Mouse (Mus musculus) midbrain, embryonic 16.5 days (tissue): ENCODE measurements around the gene Tmem115. TPM values are rescaled to one million over a fixed set of nuclear protein-coding genes. Genes with fewer than 3 reads are reported as not detected.
A peak's percentile ranks its signal among the peaks of the same experiment; 100 is the strongest.

ENCODE experiments used
- ATAC-seq: fragments of 200-750 bp; cut with Nextera tagmentation; 2 replicates; pipeline ENCODE4 v1.8.0; 2017; ENCODE audit warnings: moderate TSS enrichment
- H3K27ac ChIP-seq: fragments of 300-500 bp; sonication (generic); 2 replicates; pipeline ENCODE4 v1.5.1; 2014; ENCODE audit warnings: mild to moderate bottlenecking, low read length, mixed read lengths
- H3K27me3 ChIP-seq: fragments of 300-500 bp; sonication (generic); 2 replicates; pipeline ENCODE4 v1.6.1; 2014; ENCODE audit warnings: low read depth, low read length, mixed read lengths; ENCODE audit not compliant: control insufficient read depth, insufficient read depth
- H3K36me3 ChIP-seq: fragments of 300-500 bp; sonication (generic); 2 replicates; pipeline ENCODE4 v1.6.1; 2014; ENCODE audit warnings: mild to moderate bottlenecking, low read length, moderate library complexity, mixed read lengths; ENCODE audit not compliant: control insufficient read depth, insufficient read depth
- H3K4me1 ChIP-seq: fragments of 300-500 bp; sonication (generic); 2 replicates; pipeline ENCODE4 v1.6.1; 2014; ENCODE audit warnings: mild to moderate bottlenecking, low read length, mixed read lengths; ENCODE audit not compliant: control insufficient read depth, insufficient read depth
- H3K4me2 ChIP-seq: fragments of 300-500 bp; sonication (generic); 2 replicates; pipeline ENCODE4 v1.6.1; 2014; ENCODE audit warnings: mild to moderate bottlenecking, low read length, mixed read lengths
- H3K4me3 ChIP-seq: fragments of 300-500 bp; sonication (generic); 2 replicates; pipeline ENCODE4 v1.5.1; 2014; ENCODE audit warnings: low read depth, mild to moderate bottlenecking, low read length, moderate library complexity, mixed read lengths
- H3K9ac ChIP-seq: fragments of 300-500 bp; sonication (generic); 2 replicates; pipeline ENCODE4 v1.6.1; 2014; ENCODE audit warnings: low read depth, low read length, mixed read lengths
- H3K9me3 ChIP-seq: fragments of 300-500 bp; sonication (generic); replicated peaks from 2 replicates; pipeline ENCODE4 v1.6.1; 2014; ENCODE audit warnings: mild to moderate bottlenecking, low read length, mixed read lengths; ENCODE audit not compliant: control insufficient read depth, poor library complexity, severe bottlenecking
- WGBS: fragments of 180-500 bp; shearing (Covaris S2); extraction: QIAGEN DNeasy Blood & Tissue Kit; methylation state at CpG from one replicate; pipeline ENCODE4 v1.1.7; 2014; 5-methylcytosine and 5-hydroxymethylcytosine counted together
- polyA plus RNA-seq: library from polyadenylated mRNA; unstranded; fragments of >200 nt; fragmentation: Nextera tagmentation; extraction: Ambion mirVana; gene quantifications from 2 replicates; pipeline ENCODE4 v1.2.1, GENCODE M21; 2015

Tmem115 gene
- polyA plus RNA-seq, 1 experiment from 2014 or later: 45.2 TPM

DNA sequence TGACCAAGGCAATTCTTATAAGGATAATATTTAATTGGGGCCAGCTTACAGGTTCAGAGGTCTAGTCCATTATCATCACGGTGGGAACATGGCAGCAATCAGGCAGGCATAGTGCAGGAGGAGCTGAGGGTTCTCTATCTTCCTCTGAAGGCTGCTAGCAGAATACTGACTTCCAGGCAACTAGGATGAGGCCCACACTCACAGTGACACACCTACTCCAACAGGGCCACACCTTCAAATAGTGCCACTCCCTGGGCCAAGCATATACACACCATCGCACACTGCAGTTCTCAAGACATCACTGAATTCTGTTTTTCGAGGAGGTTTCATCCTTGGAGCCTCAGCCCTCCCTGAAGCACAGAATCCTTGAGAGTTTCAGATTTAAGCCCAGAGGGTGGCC is 37.4 kb upstream of the Tmem115 start:
- 91% methylated on average over 3 of the region's 3 CpGs for WGBS
- ATAC-seq: no peak
- H3K4me3 ChIP-seq: no peak overlapping the region

DNA sequence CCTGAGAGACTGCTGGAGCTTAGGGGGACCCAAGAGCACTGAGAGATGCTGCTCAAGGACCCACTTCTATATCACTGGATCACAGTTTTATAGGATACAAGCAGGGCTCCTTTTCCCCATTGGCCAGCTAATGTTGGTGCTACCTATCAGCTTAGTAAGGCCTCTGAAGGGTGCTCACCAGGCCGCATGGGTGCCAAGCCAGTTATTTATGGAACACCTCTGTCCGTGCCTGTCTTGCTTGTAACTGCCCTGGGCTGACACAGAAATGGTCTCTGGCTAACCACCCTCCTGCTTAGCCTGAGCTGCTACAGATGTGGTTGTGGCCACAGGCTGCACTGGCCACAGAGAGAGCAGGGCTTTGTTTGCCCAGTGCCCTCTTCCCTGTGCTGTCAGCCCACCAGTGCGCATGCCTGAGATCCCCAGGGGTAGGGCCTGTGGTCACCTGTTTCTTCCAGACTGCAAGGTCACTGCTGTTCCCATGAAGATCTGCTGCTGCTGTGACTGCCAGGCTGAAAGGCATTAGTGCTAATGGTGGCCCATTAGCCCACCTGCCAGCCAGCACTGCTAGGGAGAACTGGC is 32.9 kb upstream of the Tmem115 start:
- Histone ChIP-seq H3K27ac (no peak overlapping the region), H3K9ac (no peak overlapping the region), H3K4me1 (peaks cover 11% of the 10 kb centered on the region), H3K9me3 (no peaks in the 10 kb centered on the region), H3K4me2 (no peak overlapping the region), H3K4me3 (no peak overlapping the region), H3K27me3 (no peaks in the 10 kb centered on the region), H3K36me3 (0 out of 2 replicates have a peak, but pooled peaks cover 4% of the 10 kb centered on the region)
- 87% methylated on average over 3 of the region's 3 CpGs for WGBS
- no peak for ATAC-seq

More for the DNA sequence above, 37.4 kb upstream of the Tmem115 start:
- H3K9me3 ChIP-seq: no peaks in the 10 kb centered on the region
- peaks cover 13% of the 10 kb centered on the region for H3K4me1 ChIP-seq
- H3K27ac ChIP-seq: no peak overlapping the region
- no peaks in the 10 kb centered on the region for H3K27me3 ChIP-seq
- no peak overlapping the region for H3K9ac ChIP-seq
- H3K4me2 ChIP-seq: no peak overlapping the region
- 0 out of 2 replicates have a peak, but pooled peaks cover 4% of the 10 kb centered on the region for H3K36me3 ChIP-seq

DNA sequence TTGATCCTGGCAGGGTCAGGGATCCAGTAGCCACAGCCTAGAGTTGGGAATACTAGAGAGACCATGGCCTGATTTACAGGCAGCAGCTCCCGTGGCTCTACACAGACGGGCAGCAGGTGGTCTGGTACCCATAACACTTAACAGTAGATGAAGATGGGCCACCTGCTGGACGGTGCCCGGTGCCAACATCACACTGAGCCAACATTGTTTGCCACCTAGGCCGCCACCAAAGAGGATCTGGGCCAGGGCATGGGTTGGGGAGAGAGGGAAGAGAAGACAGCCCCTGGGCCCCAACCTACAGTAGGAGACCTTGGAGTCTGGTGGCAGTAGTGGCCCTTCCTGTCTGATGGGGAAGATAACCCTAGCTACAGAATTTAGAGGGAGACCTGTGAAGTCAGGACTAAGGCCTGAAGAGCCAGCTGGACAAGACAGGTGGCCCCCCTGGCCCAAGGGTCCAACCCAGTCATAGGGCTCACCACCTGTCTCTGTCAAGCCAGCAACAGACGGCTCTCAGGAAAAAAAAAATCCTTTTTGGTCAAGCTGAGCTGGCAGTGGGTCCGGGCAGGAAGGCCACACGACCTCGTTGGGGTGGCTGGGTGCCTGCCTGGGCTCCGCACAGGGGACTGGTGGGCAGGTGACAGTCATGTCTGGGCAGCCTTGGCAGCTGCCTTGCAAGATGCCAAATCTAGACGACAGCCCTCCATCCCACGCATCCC is 31.5 kb upstream of the Tmem115 start:
- H3K4me3 ChIP-seq: no peak overlapping the region

DNA sequence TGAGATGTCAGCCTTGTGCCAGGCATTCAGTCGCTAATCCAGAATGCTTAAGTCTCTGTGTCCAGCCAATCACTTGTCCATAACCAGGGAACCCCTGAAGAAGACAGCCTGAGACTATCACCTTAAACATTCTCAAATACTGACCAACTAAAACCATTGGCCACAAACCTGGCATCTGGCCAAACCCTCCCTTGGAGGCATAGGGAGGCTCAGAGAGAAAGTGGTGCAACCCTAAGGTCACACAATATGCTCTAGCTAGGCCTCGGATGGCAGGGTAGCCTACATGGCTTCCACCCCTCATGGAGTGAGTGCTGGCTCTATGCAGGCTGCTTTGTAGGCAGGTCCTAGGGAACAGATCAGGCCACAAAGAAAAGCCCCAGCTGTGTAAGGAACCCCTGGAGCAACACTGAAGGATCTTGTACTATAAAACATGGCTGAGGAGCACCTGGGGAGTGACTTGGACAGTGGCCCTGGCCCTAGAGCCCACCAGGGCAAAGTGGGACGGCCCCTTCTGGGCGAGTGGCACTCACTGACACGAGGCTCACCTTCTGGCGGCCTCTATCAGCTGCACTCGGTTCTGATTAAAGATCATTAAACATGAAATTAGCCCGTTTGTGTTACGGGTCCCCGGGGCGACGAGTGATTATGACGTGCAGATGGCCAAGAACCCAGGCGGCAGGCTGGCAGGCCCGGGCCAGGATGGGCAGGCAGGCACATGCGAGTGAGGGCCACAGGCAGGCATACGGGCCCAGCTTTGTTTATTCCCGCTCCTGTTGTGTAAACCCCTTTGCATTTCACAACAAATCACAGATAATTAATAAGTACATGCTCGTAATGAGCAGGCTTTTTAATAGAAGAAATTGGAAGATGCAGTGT is 28.8 kb upstream of the Tmem115 start:
- Histone ChIP-seq H3K27me3 (no peaks in the 10 kb centered on the region), H3K4me1 (peaks cover 22% of the 10 kb centered on the region)
- 52% methylated on average over 19 of the region's 19 CpGs for WGBS

More for the DNA sequence above, 31.5 kb upstream of the Tmem115 start:
- 86% methylated on average over 12 of the region's 12 CpGs for WGBS
- Histone ChIP-seq H3K27me3 (no peaks in the 10 kb centered on the region), H3K9ac (no peak overlapping the region), H3K36me3 (0 out of 2 replicates have a peak, but pooled peaks cover 4% of the 10 kb centered on the region), H3K4me1 (peaks cover 15% of the 10 kb centered on the region), H3K9me3 (no peaks in the 10 kb centered on the region), H3K27ac (no peak overlapping the region), H3K4me2 (no peak overlapping the region)
- ATAC-seq: no peak

DNA sequence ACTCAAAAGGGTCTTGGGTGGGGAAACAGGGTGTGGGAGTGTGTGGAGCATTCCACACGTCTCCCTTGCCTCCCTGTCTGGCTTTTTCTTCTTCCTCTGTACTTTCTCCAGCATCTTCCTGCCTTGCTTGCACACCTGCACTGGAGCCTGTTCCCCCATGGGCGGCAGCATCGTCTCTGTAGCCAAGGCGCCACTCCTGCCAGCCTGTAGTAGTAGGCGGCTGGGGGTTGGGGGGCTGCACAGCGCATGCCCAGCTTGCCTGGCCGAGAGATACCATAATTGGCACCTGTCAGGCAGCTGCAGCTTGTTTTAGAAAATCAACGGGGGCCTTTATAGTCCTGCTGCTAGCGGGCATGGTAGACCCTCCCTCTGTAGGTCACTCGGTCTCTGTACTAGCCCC is 25.5 kb upstream of the Tmem115 start:
- peaks cover 31% of the 10 kb centered on the region for H3K4me1 ChIP-seq
- H3K27me3 ChIP-seq: no peaks in the 10 kb centered on the region
- no peaks in the 10 kb centered on the region for H3K36me3 ChIP-seq
- no peak overlapping the region for H3K4me2 ChIP-seq
- no peak overlapping the region for H3K4me3 ChIP-seq
- H3K9me3 ChIP-seq: no peaks in the 10 kb centered on the region
- 0 out of 2 replicates have a peak overlapping the region, but pooled peaks have one; percentile 1 for H3K9ac ChIP-seq
- ATAC-seq: peak; percentile 41; the same call in 1 of the 2 replicates
- H3K27ac ChIP-seq: peak overlapping the region; percentile 23
- 41% methylated on average over 10 of the region's 10 CpGs for whole genome bisulfite sequencing

More for the DNA sequence above, 28.8 kb upstream of the Tmem115 start:
- Histone ChIP-seq H3K9ac (0 out of 2 replicates have a peak overlapping the region, but pooled peaks have one; percentile 17), H3K36me3 (no peaks in the 10 kb centered on the region), H3K27ac (peak overlapping the region; percentile 60), H3K9me3 (no peaks in the 10 kb centered on the region), H3K4me2 (no peak overlapping the region), H3K4me3 (no peak overlapping the region)
- ATAC-seq: no peak

DNA sequence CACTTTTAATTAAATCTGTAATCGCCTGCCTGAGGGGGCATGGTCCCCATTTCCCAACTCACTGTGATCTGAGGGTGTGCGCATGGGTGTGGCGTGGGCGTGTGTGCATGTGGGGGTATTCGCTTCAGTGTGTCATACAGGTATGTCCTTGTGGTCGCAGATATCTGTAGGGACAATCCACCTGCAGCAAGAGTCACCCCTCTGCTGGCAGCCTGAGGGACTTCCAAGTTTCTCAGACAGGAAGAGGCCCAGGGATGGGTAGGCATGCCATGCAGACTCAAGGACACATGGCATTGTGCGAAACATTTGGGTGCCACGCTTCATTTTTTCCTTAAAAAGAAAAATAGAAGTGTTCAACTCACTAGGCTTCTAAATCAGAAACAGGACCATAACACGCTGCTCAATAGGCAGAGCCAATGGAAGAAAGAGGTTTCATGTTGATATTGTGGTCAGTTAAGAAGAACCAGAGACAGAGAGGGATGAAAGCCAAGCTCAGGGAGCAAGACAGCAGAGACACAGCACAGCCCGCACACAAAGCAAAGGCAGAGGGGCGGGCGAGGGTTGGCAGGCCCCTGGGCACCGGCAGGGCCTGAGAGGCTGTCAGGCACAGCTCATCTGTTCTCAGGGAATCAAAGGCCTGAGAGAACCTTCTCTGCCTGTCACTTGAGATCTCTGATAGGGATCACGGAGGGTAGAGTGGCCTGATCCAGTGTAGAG is 23.2 kb upstream of the Tmem115 start:
- H3K9me3 ChIP-seq: no peaks in the 10 kb centered on the region
- H3K4me1 ChIP-seq: peaks cover 24% of the 10 kb centered on the region
- H3K4me3 ChIP-seq: no peak overlapping the region
- WGBS: 84% methylated on average over 14 of the region's 14 CpGs
- no peak overlapping the region for H3K9ac ChIP-seq
- no peak for ATAC-seq
- no peaks in the 10 kb centered on the region for H3K36me3 ChIP-seq
- H3K27me3 ChIP-seq: no peaks in the 10 kb centered on the region
- peak overlapping the region; percentile 47 for H3K27ac ChIP-seq
- H3K4me2 ChIP-seq: no peak overlapping the region

DNA sequence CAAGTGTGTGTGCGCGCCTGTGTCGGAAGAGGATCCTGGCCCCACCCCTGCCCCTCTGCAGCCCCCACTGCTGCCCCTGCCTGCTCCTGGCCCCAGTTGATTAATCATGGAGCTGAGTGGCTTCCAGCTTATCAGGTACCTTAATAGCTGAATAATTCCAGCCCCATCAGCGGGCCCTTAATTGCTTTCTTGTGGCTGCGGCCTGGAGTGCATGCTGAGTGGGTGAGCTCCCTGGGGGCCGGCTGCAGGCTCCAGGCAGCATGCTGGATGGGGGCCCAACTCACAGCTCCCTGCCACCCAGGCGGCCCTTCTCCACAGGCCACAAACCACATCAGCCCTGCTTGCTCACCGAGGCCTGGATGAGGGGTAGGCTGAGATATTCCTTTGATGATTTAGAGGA is 22.3 kb upstream of the Tmem115 start:
- Histone ChIP-seq H3K4me3 (no peak overlapping the region), H3K9me3 (no peaks in the 10 kb centered on the region), H3K36me3 (no peaks in the 10 kb centered on the region), H3K4me2 (no peak overlapping the region), H3K9ac (no peak overlapping the region; the same call in 1 of the 2 replicates), H3K27ac (peak overlapping the region; percentile 50), H3K4me1 (peaks cover 24% of the 10 kb centered on the region), H3K27me3 (no peaks in the 10 kb centered on the region)
- no peak for ATAC-seq
- 37% methylated on average over 8 of the region's 8 CpGs for WGBS

DNA sequence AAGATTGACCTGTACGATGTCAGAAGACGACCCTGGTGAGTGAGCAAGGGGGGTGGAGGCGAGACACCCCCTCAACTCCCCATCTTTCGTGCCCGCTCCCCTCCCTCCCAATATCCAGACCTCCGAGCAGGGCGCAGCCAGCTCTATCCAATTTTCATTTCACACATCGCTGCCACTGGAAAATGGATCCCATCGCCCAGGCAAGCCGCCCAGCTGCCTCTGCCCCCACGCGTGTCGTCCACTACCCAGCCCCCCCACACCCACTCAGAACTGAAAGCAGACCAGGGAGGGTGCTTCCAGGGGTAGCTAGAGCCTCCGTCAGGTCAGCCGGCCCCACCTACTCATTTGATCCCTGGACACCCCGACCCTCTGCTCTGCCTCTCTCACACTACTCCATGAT is 21.4 kb upstream of the Tmem115 start:
- ATAC-seq: no peak
- Histone ChIP-seq H3K4me2 (no peak overlapping the region), H3K36me3 (no peaks in the 10 kb centered on the region), H3K27me3 (no peaks in the 10 kb centered on the region), H3K4me1 (peaks cover 20% of the 10 kb centered on the region), H3K4me3 (no peak overlapping the region), H3K27ac (peak overlapping the region; percentile 50; the same call in 1 of the 2 replicates), H3K9me3 (no peaks in the 10 kb centered on the region), H3K9ac (no peak overlapping the region)
- 47% methylated on average over 16 of the region's 16 CpGs for WGBS
